Mouse (Mus musculus) limb, embryonic 12.5 days (tissue): ENCODE data around the gene Zfp94. TPM values are rescaled to one million over a fixed set of nuclear protein-coding genes. Genes with fewer than 3 reads are reported as not detected.

ENCODE experiments used
- ATAC-seq: fragments of 200-750 bp; cut with Nextera tagmentation; 2 replicates; pipeline ENCODE4 v1.8.0; 2017; ENCODE audit warnings: low read depth, moderate TSS enrichment; ENCODE audit not compliant: insufficient number of reproducible peaks, insufficient read depth, low FRiP score, low TSS enrichment
- H3K27ac ChIP-seq: fragments of 300-500 bp; sonication (generic); 2 replicates; pipeline ENCODE4 v1.5.1; 2016; ENCODE audit warnings: mild to moderate bottlenecking, moderate library complexity
- H3K27me3 ChIP-seq: fragments of 300-500 bp; sonication (generic); 2 replicates; pipeline ENCODE4 v1.6.1; 2016; ENCODE audit warnings: mild to moderate bottlenecking, moderate library complexity
- H3K36me3 ChIP-seq: fragments of 300-500 bp; sonication (generic); 2 replicates; pipeline ENCODE4 v1.6.1; 2016; ENCODE audit warnings: mild to moderate bottlenecking, moderate library complexity
- H3K4me1 ChIP-seq: fragments of 300-500 bp; sonication (generic); replicated peaks from 2 replicates; pipeline ENCODE4 v1.6.1; 2016
- H3K4me2 ChIP-seq: fragments of 300-500 bp; sonication (generic); 2 replicates; pipeline ENCODE4 v1.6.1; 2016; ENCODE audit warnings: mild to moderate bottlenecking, moderate library complexity
- H3K4me3 ChIP-seq: fragments of 300-500 bp; sonication (generic); replicated peaks from 2 replicates; pipeline ENCODE4 v1.5.1; 2016; ENCODE audit warnings: mild to moderate bottlenecking
- H3K9ac ChIP-seq: fragments of 300-500 bp; sonication (generic); replicated peaks from 2 replicates; pipeline ENCODE4 v1.6.1; 2016; ENCODE audit warnings: mild to moderate bottlenecking, moderate library complexity
- H3K9me3 ChIP-seq: fragments of 300-500 bp; sonication (generic); 2 replicates; pipeline ENCODE4 v1.6.1; 2016; ENCODE audit warnings: mild to moderate bottlenecking, moderate library complexity
- WGBS: fragments of 180-500 bp; shearing (Covaris S2); methylation state at CpG from one replicate; pipeline ENCODE4 v1.1.7; 2016; 5-methylcytosine and 5-hydroxymethylcytosine counted together
- polyA plus RNA-seq: library from polyadenylated mRNA; unstranded; fragments of >200 nt; fragmentation: Nextera tagmentation; extraction: Ambion mirVana; gene quantifications from 2 replicates; pipeline ENCODE4 v1.2.1, GENCODE M21; 2016

The Zfp94 gene
- polyA plus RNA-seq, 1 experiment from 2014 or later: 15.6 TPM

GRCm38 (mm10) chr7:24343701-24344272, 27.3 kb upstream of the Zfp94 start:
- Histone ChIP-seq H3K36me3 (no peaks in the 10 kb centered on the region), H3K4me1 (no peaks in the 10 kb centered on the region), H3K27ac (no peak overlapping the region), H3K9ac (no peak overlapping the region), H3K27me3 (0 out of 2 replicates have a peak, but pooled peaks cover 4% of the 10 kb centered on the region), H3K4me2 (no peak overlapping the region), H3K4me3 (no peak overlapping the region), H3K9me3 (0 out of 2 replicates have a peak, but pooled peaks cover 5% of the 10 kb centered on the region)
- no peak for ATAC-seq
- WGBS: 72% methylated on average over 7 of the region's 7 CpGs

DNA sequence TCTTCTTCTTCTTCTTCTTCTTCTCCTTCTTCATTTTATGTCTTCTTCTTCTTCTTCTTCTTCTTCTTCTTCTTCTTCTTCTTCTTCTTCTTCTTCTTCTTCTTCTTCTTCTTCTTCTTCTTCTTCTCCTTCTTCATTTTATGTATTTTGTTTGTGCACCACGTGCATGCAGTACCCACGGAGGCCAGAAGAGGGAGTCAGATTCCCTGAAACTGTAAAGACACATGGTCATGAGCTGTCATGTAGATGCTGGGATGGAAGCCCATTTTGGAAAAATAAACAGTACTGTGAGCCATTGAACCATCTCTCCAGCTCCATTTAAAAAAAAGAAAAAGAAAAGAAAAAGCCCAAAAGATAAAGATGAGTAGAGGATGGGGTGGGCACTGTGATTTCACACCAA, 21.8 kb upstream of the Zfp94 start:
- H3K9me3 ChIP-seq: peaks cover 9% of the 10 kb centered on the region; the same call in 1 of the 2 replicates
- no peak overlapping the region for H3K9ac ChIP-seq
- ATAC-seq: no peak
- H3K4me2 ChIP-seq: no peak overlapping the region
- H3K36me3 ChIP-seq: no peaks in the 10 kb centered on the region
- peaks cover 22% of the 10 kb centered on the region for H3K27me3 ChIP-seq
- H3K4me3 ChIP-seq: no peak overlapping the region
- 47% methylated on average over 2 of the region's 2 CpGs for WGBS
- H3K4me1 ChIP-seq: no peaks in the 10 kb centered on the region
- H3K27ac ChIP-seq: no peak overlapping the region

DNA sequence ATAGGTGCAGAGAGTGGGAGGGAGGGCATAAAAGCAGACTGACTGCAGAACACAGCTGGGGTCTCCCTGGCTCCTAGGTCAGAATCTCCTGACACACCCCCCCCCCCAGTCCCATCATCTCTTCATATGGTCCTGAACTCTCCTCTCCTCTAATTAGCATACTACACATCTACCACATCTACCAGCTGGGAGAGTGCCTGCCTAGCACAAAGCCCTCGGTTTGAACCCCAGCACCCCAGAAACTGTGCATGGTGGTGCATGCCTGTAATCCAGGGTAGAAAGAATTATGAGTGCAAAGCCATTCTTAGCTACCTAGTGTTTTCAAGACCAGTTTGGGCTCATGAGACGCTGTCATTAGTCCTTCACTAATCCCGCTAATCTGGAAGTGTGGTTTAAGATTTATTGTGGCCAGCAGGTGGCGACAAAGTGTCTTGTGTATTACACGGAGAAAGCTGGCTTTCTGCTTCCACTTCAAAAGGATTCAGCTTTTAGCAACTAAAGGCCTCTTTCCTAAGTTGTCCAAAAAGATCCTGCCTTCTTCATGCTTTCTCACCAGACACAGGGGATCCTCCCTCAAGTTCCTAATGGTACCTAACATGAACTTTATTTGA, 19.3 kb upstream of the Zfp94 start:
- H3K9ac ChIP-seq: no peak overlapping the region
- no peaks in the 10 kb centered on the region for H3K36me3 ChIP-seq
- H3K27me3 ChIP-seq: peaks cover 30% of the 10 kb centered on the region
- no peak for ATAC-seq
- WGBS: 14% methylated on average over 5 of the region's 5 CpGs
- peaks cover 9% of the 10 kb centered on the region; the same call in 1 of the 2 replicates for H3K9me3 ChIP-seq
- no peak overlapping the region for H3K4me2 ChIP-seq
- H3K27ac ChIP-seq: no peak overlapping the region
- H3K4me1 ChIP-seq: no peaks in the 10 kb centered on the region
- no peak overlapping the region for H3K4me3 ChIP-seq

- H3K9me3 ChIP-seq: peaks cover 2% of the 10 kb centered on the region; the same call in 1 of the 2 replicates
- ATAC-seq: no peak
- no peaks in the 10 kb centered on the region for H3K4me1 ChIP-seq
- H3K36me3 ChIP-seq: no peaks in the 10 kb centered on the region
- H3K4me2 ChIP-seq: peak within 1 kb of the TSS; percentile 35
- H3K4me3 ChIP-seq: peak within 1 kb of the TSS; percentile 11; the same call in 1 of the 2 replicates
- no peak within 1 kb of the TSS for H3K9ac ChIP-seq
- H3K27ac ChIP-seq: no peak within 1 kb of the TSS
- H3K27me3 ChIP-seq: peaks cover 30% of the 10 kb centered on the region
- WGBS: 40% methylated on average over 49 of the region's 49 CpGs
Observed at GRCm38 (mm10) chr7:24333304-24333986, 17.0 kb upstream of the Zfp94 start, which contains the start of gene Tescl. Gene Tescl (minus strand): TSS chr7:24333936.

DNA sequence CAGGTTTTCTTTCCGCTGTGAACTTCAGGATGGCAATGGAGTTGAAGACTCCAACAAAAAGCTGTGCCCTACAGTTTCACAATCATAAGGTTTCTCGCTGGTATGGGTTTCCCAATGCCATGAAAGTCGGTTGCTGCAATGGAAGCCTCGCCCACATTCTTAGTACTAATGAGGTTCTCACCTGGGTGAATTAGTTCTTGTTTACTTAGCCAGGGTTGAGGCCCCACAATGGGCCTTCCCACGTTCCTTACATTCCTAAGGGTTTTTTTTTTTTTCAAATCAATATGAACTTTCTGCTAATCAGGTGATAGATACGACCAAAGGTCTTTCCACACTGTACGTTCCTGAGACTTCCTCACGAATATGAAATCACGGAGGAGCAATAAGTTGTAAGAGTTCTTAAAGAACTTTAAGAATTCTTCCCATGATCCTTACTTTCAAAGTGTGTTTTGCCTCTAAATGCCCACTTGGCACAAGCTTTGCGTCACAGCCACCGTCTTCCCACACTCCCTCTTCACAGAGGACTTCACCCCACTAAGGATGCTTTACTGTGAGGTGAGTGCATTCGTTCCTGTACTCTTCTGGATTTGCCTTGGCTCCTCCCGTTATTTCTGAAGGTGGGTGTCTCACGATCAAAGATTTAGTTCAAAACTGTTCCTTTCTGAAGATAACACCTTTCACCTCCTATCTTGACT, 11.0 kb upstream of the Zfp94 start:
- Histone ChIP-seq H3K4me1 (peaks cover 6% of the 10 kb centered on the region), H3K27ac (no peak overlapping the region), H3K27me3 (no peaks in the 10 kb centered on the region), H3K4me3 (no peak overlapping the region), H3K9me3 (peaks cover 14% of the 10 kb centered on the region; the same call in 1 of the 2 replicates), H3K4me2 (no peak overlapping the region), H3K9ac (no peak overlapping the region), H3K36me3 (no peaks in the 10 kb centered on the region)
- WGBS: 85% methylated on average over 14 of the region's 14 CpGs
- ATAC-seq: no peak

GRCm38 (mm10) chr7:24326273-24327135, 10.0 kb upstream of the Zfp94 start:
- H3K4me3 ChIP-seq: peak overlapping the region; percentile 38
- no peaks in the 10 kb centered on the region for H3K36me3 ChIP-seq
- peaks cover 6% of the 10 kb centered on the region for H3K4me1 ChIP-seq
- H3K4me2 ChIP-seq: peak overlapping the region; percentile 57
- H3K9ac ChIP-seq: peak overlapping the region; percentile 57
- no peaks in the 10 kb centered on the region for H3K27me3 ChIP-seq
- peak overlapping the region; percentile 73; the same call in 1 of the 2 replicates for H3K27ac ChIP-seq
- H3K9me3 ChIP-seq: peaks cover 14% of the 10 kb centered on the region; the same call in 1 of the 2 replicates
- WGBS: 45% methylated on average over 20 of the region's 20 CpGs
- no peak for ATAC-seq

- Histone ChIP-seq H3K27me3 (no peaks in the 10 kb centered on the region), H3K36me3 (no peaks in the 10 kb centered on the region), H3K4me2 (peak overlapping the region; percentile 57), H3K9me3 (peaks cover 14% of the 10 kb centered on the region; the same call in 1 of the 2 replicates), H3K4me1 (peaks cover 6% of the 10 kb centered on the region), H3K9ac (peak overlapping the region; percentile 57), H3K4me3 (peak overlapping the region; percentile 38), H3K27ac (peak overlapping the region; percentile 73)
- ATAC-seq: peak; percentile 74; the same call in 1 of the 2 replicates
- 8% methylated on average over 13 of the region's 13 CpGs for WGBS
Observed at GRCm38 (mm10) chr7:24325675-24326128, 9.2 kb upstream of the Zfp94 start.

DNA sequence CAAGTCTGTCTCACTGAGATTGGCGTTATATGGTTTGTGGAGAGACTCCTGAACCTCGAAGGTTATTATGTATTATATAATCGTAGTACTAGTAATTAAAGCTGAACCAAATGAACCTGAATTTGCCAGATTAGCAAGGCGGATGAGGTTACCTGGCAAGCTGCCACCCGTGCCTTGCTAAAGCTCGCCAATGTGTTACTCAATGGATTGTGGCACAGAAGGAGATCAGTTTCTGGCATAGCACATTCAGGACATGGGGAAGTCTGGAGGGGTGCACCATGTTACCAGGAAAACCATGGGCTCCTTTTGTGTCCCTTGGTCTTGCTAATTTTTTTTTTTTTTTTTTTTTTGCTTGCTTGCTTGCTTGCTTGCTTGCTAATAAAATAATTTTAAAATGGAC, 8.7 kb upstream of the Zfp94 start:
- 89% methylated on average over 6 of the region's 6 CpGs for WGBS
- Histone ChIP-seq H3K4me1 (peaks cover 6% of the 10 kb centered on the region), H3K27me3 (no peaks in the 10 kb centered on the region), H3K27ac (no peak overlapping the region), H3K36me3 (no peaks in the 10 kb centered on the region), H3K4me2 (peak overlapping the region; percentile 57), H3K9ac (no peak overlapping the region), H3K4me3 (no peak overlapping the region; the same call in 1 of the 2 replicates), H3K9me3 (peaks cover 14% of the 10 kb centered on the region; the same call in 1 of the 2 replicates)
- no peak for ATAC-seq

GRCm38 (mm10) chr7:24322593-24322992, 6.1 kb upstream of the Zfp94 start:
- Histone ChIP-seq H3K36me3 (no peaks in the 10 kb centered on the region), H3K27ac (no peak overlapping the region), H3K4me1 (peaks cover 6% of the 10 kb centered on the region), H3K4me3 (no peak overlapping the region), H3K9me3 (peaks cover 14% of the 10 kb centered on the region; the same call in 1 of the 2 replicates), H3K4me2 (no peak overlapping the region), H3K9ac (no peak overlapping the region), H3K27me3 (no peaks in the 10 kb centered on the region)
- no peak for ATAC-seq
- WGBS: 74% methylated on average over 4 of the region's 4 CpGs

DNA sequence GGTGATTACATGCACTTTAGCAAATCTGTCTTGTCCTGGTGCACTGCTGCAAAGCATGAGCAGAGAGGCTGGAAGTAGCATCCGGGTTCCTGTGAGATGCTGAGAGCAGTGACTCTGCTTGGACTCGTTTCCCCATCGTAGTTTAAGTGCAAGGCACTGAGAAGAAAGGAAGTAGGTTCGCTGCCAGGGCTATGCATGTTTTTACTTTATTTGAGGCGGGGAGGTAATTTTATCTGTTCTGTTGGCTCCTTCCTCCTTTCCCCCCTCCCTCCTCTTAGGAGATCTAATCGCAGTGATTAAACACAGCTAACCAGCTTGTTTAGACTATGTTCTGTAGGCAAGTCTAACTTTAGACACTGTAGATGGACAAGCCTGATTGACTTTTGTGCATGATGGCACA, 2.5 kb upstream of the Zfp94 start:
- Histone ChIP-seq H3K4me3 (no peak overlapping the region), H3K4me1 (peaks cover 6% of the 10 kb centered on the region; the same call in 1 of the 2 replicates), H3K4me2 (no peak overlapping the region), H3K9ac (no peak overlapping the region), H3K9me3 (0 out of 2 replicates have a peak, but pooled peaks cover 3% of the 10 kb centered on the region), H3K27ac (no peak overlapping the region), H3K36me3 (peaks cover 2% of the 10 kb centered on the region; the same call in 1 of the 2 replicates), H3K27me3 (no peaks in the 10 kb centered on the region)
- WGBS: 61% methylated on average over 6 of the region's 6 CpGs
- ATAC-seq: no peak
